Mouse (Mus musculus) MEL (cell line): ENCODE measurements at regions not wholly inside any gene's neighbourhood (a gene's known extent, or its start where the extent isn't known, plus 50 kb on each side); places are given as distances from the start of the nearest gene placed in this dataset.

ENCODE experiments used
- DNase-seq: peaks from one replicate; pipeline ENCODE4 v3.0.0; 2011; ENCODE audit warnings: low read depth, low spot score
- H3K27ac ChIP-seq: 2 replicates; pipeline ENCODE4 v1.5.1; 2012; ENCODE audit warnings: low read depth, mild to moderate bottlenecking, control low read depth, low read length, moderate library complexity; ENCODE audit not compliant: control insufficient read depth
- H3K27me3 ChIP-seq, 2 experiments: fragments of 150-350 bp in 1 of 2; sonication (generic) in 1 of 2; 2 replicates each; pipeline ENCODE4 v1.6.1; 2012; ENCODE audit warnings: low read length in 2 of 2, mild to moderate bottlenecking in 2 of 2, improper control_type of control experiment in 1 of 2, moderate library complexity in 1 of 2; ENCODE audit not compliant: insufficient read depth in 2 of 2, control insufficient read depth in 1 of 2
- H3K36me3 ChIP-seq, 2 experiments: 2 replicates each; pipeline ENCODE4 v1.6.1; 2012 to 2014; ENCODE audit warnings: low read length in 2 of 2, improper control_type of control experiment in 1 of 2, inconsistent platforms in 1 of 2, mild to moderate bottlenecking in 1 of 2; ENCODE audit not compliant: insufficient read depth in 2 of 2, control insufficient read depth in 1 of 2
- H3K4me1 ChIP-seq, 2 experiments: fragments of 150-350 bp in 1 of 2; sonication (generic) in 1 of 2; 2 replicates each; pipeline ENCODE4 v1.6.1; 2012; ENCODE audit warnings: low read length in 2 of 2, improper control_type of control experiment in 1 of 2, mild to moderate bottlenecking in 1 of 2; ENCODE audit not compliant: insufficient read depth in 2 of 2, control insufficient read depth in 1 of 2
- H3K4me3 ChIP-seq, 2 experiments: fragments of 150-350 bp in 1 of 2; sonication (generic) in 1 of 2; 2 replicates each; pipeline ENCODE4 v1.5.1; 2012; ENCODE audit warnings: low read depth in 2 of 2, low read length in 2 of 2, mild to moderate bottlenecking in 2 of 2, moderate library complexity in 2 of 2, control low read depth in 1 of 2, improper control_type of control experiment in 1 of 2; ENCODE audit not compliant: control insufficient read depth in 1 of 2, insufficient read depth in 1 of 2
- H3K79me2 ChIP-seq: 2 replicates; pipeline ENCODE4 v1.6.1; 2012; ENCODE audit warnings: mild to moderate bottlenecking, low read length, moderate library complexity; ENCODE audit not compliant: control insufficient read depth, poor library complexity, insufficient read depth
- H3K9ac ChIP-seq: 2 replicates; pipeline ENCODE4 v1.6.1; 2012; ENCODE audit warnings: low read depth, mild to moderate bottlenecking, control low read depth, low read length, moderate library complexity; ENCODE audit not compliant: control insufficient read depth, poor library complexity, severe bottlenecking
- H3K9me3 ChIP-seq: fragments of 150-350 bp; sonication (generic); replicated peaks from 2 replicates; pipeline ENCODE4 v1.6.1; 2012; ENCODE audit warnings: mild to moderate bottlenecking, low read length, improper control_type of control experiment, moderate library complexity; ENCODE audit not compliant: insufficient read depth
- BHLHE40 ChIP-seq: IDR thresholded peaks from 2 replicates; pipeline ENCODE4 v1.6.1; 2012; ENCODE audit warnings: low read depth, mild to moderate bottlenecking, inconsistent platforms, low read length, improper control_type of control experiment, borderline replicate concordance
- CHD1 ChIP-seq: IDR thresholded peaks from 2 replicates; pipeline ENCODE4 v1.6.1; 2012; ENCODE audit warnings: low read depth, mild to moderate bottlenecking, inconsistent platforms, low read length, improper control_type of control experiment
- CHD2 ChIP-seq: IDR thresholded peaks from 2 replicates; pipeline ENCODE4 v1.6.1; 2011; ENCODE audit warnings: low read length, improper control_type of control experiment
- E2F4 ChIP-seq: IDR thresholded peaks from 2 replicates; pipeline ENCODE4 v1.6.1; 2011; ENCODE audit warnings: low read depth, low read length, improper control_type of control experiment, borderline replicate concordance
- EP300 ChIP-seq, 2 experiments: IDR thresholded peaks; 2 replicates each; pipeline ENCODE4 v1.6.1; 2011; ENCODE audit warnings: improper control_type of control experiment in 2 of 2, low read length in 2 of 2, low read depth in 1 of 2, mild to moderate bottlenecking in 1 of 2
- ETS1 ChIP-seq: IDR thresholded peaks from 2 replicates; pipeline ENCODE4 v1.6.1; 2012; ENCODE audit warnings: low read depth, mild to moderate bottlenecking, inconsistent platforms, low read length, improper control_type of control experiment, moderate library complexity
- GATA1 ChIP-seq: IDR thresholded peaks from 2 replicates; pipeline ENCODE4 v1.6.1; 2011; ENCODE audit warnings: low read depth, low read length, improper control_type of control experiment
- HCFC1 ChIP-seq: IDR thresholded peaks from 2 replicates; pipeline ENCODE4 v1.6.1; 2012; ENCODE audit warnings: low read depth, mild to moderate bottlenecking, inconsistent platforms, low read length, improper control_type of control experiment, moderate library complexity
- KAT2A ChIP-seq: conservative IDR thresholded peaks from 2 replicates; pipeline ENCODE4 v1.6.1; 2012; ENCODE audit warnings: low read depth, low read length, improper control_type of control experiment, inconsistent platforms
- MAX ChIP-seq: IDR thresholded peaks from 2 replicates; pipeline ENCODE4 v1.6.1; 2011; ENCODE audit warnings: low read length, improper control_type of control experiment
- MAZ ChIP-seq: IDR thresholded peaks from 2 replicates; pipeline ENCODE4 v1.6.1; 2012; ENCODE audit warnings: low read depth, mild to moderate bottlenecking, inconsistent platforms, low read length, improper control_type of control experiment
- MXI1 ChIP-seq: IDR thresholded peaks from 2 replicates; pipeline ENCODE4 v1.6.1; 2011; ENCODE audit warnings: mild to moderate bottlenecking, low read depth, low read length, improper control_type of control experiment
- POLR2A ChIP-seq, 2 experiments: IDR thresholded peaks; 2 replicates each; pipeline ENCODE4 v1.6.1; 2011 to 2012; ENCODE audit warnings: low read length in 2 of 2, mild to moderate bottlenecking in 2 of 2, control low read depth in 1 of 2, improper control_type of control experiment in 1 of 2, low read depth in 1 of 2, moderate library complexity in 1 of 2; ENCODE audit not compliant: control insufficient read depth in 1 of 2, insufficient read depth in 1 of 2, poor library complexity in 1 of 2
- POLR2AphosphoS2 ChIP-seq: IDR thresholded peaks from 2 replicates; pipeline ENCODE4 v1.6.1; 2011; ENCODE audit warnings: low read length, improper control_type of control experiment
- RAD21 ChIP-seq: IDR thresholded peaks from 2 replicates; pipeline ENCODE4 v1.6.1; 2011; ENCODE audit warnings: mild to moderate bottlenecking, low read depth, low read length, improper control_type of control experiment
- RCOR1 ChIP-seq: IDR thresholded peaks from 2 replicates; pipeline ENCODE4 v1.6.1; 2012; ENCODE audit warnings: low read depth, mild to moderate bottlenecking, inconsistent platforms, low read length, improper control_type of control experiment
- SIN3A ChIP-seq: IDR thresholded peaks from 2 replicates; pipeline ENCODE4 v1.6.1; 2012; ENCODE audit warnings: low read length, improper control_type of control experiment, inconsistent platforms
- TAL1 ChIP-seq: IDR thresholded peaks from 2 replicates; pipeline ENCODE4 v1.6.1; 2012; ENCODE audit warnings: mild to moderate bottlenecking, inconsistent platforms, low read length, moderate library complexity, mixed read lengths
- TBP ChIP-seq: IDR thresholded peaks from 2 replicates; pipeline ENCODE4 v1.8.0; 2011; ENCODE audit warnings: low read depth, low read length, improper control_type of control experiment
- TCF12 ChIP-seq: IDR thresholded peaks from 2 replicates; pipeline ENCODE4 v1.6.1; 2014; ENCODE audit warnings: low read depth, mild to moderate bottlenecking, inconsistent platforms, low read length, improper control_type of control experiment, moderate library complexity
- USF1 ChIP-seq: IDR thresholded peaks from 2 replicates; pipeline ENCODE4 v1.6.1; 2014; ENCODE audit warnings: low read depth, mild to moderate bottlenecking, inconsistent platforms, low read length, improper control_type of control experiment, moderate library complexity
- ZC3H11A ChIP-seq: IDR thresholded peaks from 2 replicates; pipeline ENCODE4 v1.6.1; 2012; ENCODE audit warnings: low read depth, mild to moderate bottlenecking, inconsistent platforms, low read length, improper control_type of control experiment
- ZKSCAN1 ChIP-seq: IDR thresholded peaks from 2 replicates; pipeline ENCODE4 v1.6.1; 2012; ENCODE audit warnings: low read depth, mild to moderate bottlenecking, inconsistent platforms, low read length, improper control_type of control experiment, moderate library complexity
- ZMIZ1 ChIP-seq: IDR thresholded peaks from 2 replicates; pipeline ENCODE4 v1.6.1; 2012; ENCODE audit warnings: low read depth, mild to moderate bottlenecking, inconsistent platforms, low read length, improper control_type of control experiment, moderate library complexity
- ZNF384 ChIP-seq: IDR thresholded peaks from 2 replicates; pipeline ENCODE4 v1.6.1; 2012; ENCODE audit warnings: low read depth, mild to moderate bottlenecking, inconsistent platforms, low read length, improper control_type of control experiment

DNA sequence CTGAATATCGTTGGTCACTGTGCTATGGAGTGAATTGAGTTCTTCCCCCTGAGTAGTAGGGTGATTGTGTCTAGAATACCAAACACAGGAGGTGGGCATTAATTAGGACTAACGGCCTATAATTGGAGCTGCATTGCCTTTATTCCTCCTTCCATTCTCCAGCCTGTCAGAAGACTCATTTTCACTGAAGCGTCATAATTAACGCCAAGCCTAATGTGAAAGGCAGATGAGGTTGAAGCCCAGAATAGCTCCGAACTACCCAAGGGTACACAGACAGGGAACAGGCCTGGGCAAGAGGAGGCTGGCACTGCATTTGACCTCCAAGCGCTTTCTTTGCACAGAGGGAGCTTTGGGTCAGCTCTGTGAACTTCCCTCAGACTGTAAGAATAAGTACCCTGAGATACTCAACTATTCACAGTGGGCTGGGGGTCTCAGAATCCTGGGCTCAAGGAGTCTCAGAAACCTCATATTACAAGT, 386.5 kb downstream of the Brinp2 start:
- H3K9ac ChIP-seq: no peak overlapping the region
- H3K36me3 ChIP-seq: 0 out of 4 replicates have a peak, but pooled peaks cover 0 to 2% of the 10 kb centered on the region in 2 experiments
- no peak overlapping the region for H3K27ac ChIP-seq
- H3K9me3 ChIP-seq: no peaks in the 10 kb centered on the region
- TF ChIP-seq ZMIZ1 (no peak), HCFC1 (no peak), MAX (no peak), MXI1 (no peak), MAZ (no peak), SIN3A (no peak), RAD21 (no peak), ETS1 (no peak), CHD2 (no peak), BHLHE40 (no peak), RCOR1 (no peak), E2F4 (no peak), ZNF384 (no peak), TBP (no peak), POLR2AphosphoS2 (no peak), POLR2A (IDR thresholded peaks at IDR 0.05; ENCODE audit: control insufficient read depth in 1 of 2, insufficient read depth in 1 of 2, low read depth in 1 of 2, low read length in 2 of 2, poor library complexity in 1 of 2) (no peak)
- TF ChIP-seq, all 39 proteins: peak for 0
- H3K4me3 ChIP-seq: no peak overlapping the region
- no peaks in the 10 kb centered on the region for H3K27me3 ChIP-seq
- no peak for DNase-seq
- H3K4me1 ChIP-seq: no peaks in the 10 kb centered on the region
- H3K79me2 ChIP-seq: no peaks in the 10 kb centered on the region

DNA sequence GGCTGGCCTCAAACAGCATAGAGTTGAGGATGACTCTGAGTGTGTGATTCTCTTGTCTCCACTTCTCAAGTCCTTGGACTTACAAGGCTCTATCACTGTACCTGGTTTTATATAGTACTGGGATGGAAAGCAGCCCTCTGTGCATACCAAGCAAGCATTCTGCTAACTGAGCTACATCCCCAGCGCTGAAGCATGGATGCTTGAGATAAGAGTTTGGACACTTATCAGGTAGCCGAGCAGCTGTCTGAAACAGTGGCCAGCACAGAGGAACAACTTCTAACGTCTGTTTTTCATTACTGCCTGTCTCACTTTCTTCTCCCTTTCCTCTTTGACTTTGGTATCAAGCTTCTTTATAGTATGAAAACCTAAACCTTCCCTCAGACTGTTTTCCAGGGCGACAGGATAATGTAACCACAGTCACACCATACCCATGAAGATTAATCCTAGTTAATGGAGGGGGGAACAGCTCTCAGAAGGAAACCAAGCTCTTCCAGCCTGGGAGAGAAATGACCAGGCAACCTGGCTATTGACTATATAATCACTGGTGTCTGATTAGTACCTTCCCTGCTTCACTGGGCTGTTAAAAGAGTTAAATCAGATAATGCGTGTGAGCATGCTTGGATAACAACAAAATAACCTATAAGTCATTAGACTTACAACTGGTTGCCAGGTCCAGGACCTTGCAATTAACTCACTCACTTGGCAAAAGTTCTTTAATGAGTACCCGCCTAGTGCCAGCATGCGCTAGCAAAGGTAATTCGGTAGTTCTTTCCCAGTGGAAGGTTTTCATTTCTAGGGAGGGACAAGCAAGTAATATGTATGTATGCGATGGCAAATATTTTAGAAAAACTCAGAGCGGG, 382.5 kb downstream of the Brinp2 start:
- TF ChIP-seq TAL1 (no peak), USF1 (no peak), TCF12 (peak; percentile 47; the same call in 1 of the 2 replicates), ZKSCAN1 (no peak), CHD1 (no peak), ETS1 (no peak), ZMIZ1 (no peak), GATA1 (peak; percentile 39; the same call in 1 of the 2 replicates), EP300 (IDR thresholded peaks at IDR 0.05; ENCODE audit: low read depth in 1 of 2, low read length in 2 of 2) (peak; percentile 49 to 62; a peak in 3 of 4 replicates), ZC3H11A (no peak), POLR2A (IDR thresholded peaks at IDR 0.05; ENCODE audit: control insufficient read depth in 1 of 2, insufficient read depth in 1 of 2, low read depth in 1 of 2, low read length in 2 of 2, poor library complexity in 1 of 2) (no peak), KAT2A (no peak)
- DNase-seq: peak; percentile 35
- Histone ChIP-seq H3K9me3 (no peaks in the 10 kb centered on the region), H3K79me2 (no peaks in the 10 kb centered on the region), H3K36me3 (0 out of 4 replicates have a peak, but pooled peaks cover 0 to 2% of the 10 kb centered on the region in 2 experiments), H3K4me3 (no peak overlapping the region), H3K27me3 (no peaks in the 10 kb centered on the region), H3K4me1 (no peaks in the 10 kb centered on the region), H3K27ac (no peak overlapping the region), H3K9ac (no peak overlapping the region)
